Mouse (Mus musculus) CH12.LX (cell line): ENCODE results near the gene Siglec1. TPM values are rescaled to one million over a fixed set of nuclear protein-coding genes. Genes with fewer than 3 reads are reported as not detected.

Experiments
- DNase-seq: peaks from one replicate; pipeline ENCODE4 v3.0.0-alpha.2; 2013; ENCODE audit errors: extremely low read depth
- H3K27ac ChIP-seq: 2 replicates; pipeline ENCODE4 v1.5.1; 2012; ENCODE audit warnings: low read depth, mild to moderate bottlenecking, control low read depth, moderate library complexity; ENCODE audit not compliant: insufficient read depth
- H3K27me3 ChIP-seq: replicated peaks from 2 replicates; pipeline ENCODE3; 2012; ENCODE audit warnings: inconsistent platforms
- H3K36me3 ChIP-seq, 2 experiments: replicated peaks in 1 of 2; 2 replicates each; pipeline versions ENCODE3 to v1.6.1; 2012; ENCODE audit warnings: inconsistent platforms in 1 of 2, low read length in 1 of 2, mild to moderate bottlenecking in 1 of 2, mixed read lengths in 1 of 2, moderate library complexity in 1 of 2; ENCODE audit not compliant: control insufficient read depth in 1 of 2, insufficient read depth in 1 of 2
- H3K4me1 ChIP-seq, 2 experiments: 2 replicates each; pipeline ENCODE4 v1.6.1; 2012; ENCODE audit warnings: inconsistent platforms in 1 of 2, moderate library complexity in 1 of 2; ENCODE audit not compliant: insufficient read depth in 2 of 2, control insufficient read depth in 1 of 2
- H3K4me2 ChIP-seq: 2 replicates; pipeline ENCODE4 v1.6.1; 2012; ENCODE audit warnings: low read depth, mild to moderate bottlenecking, control low read depth; ENCODE audit not compliant: poor library complexity, insufficient read depth, severe bottlenecking
- H3K4me3 ChIP-seq, 3 experiments: fragments of 150-350 bp in 1 of 3; sonication (generic) in 1 of 3; replicated peaks in 1 of 3; 2 replicates each; pipeline versions ENCODE3 to v1.5.1; 2011 to 2012; ENCODE audit warnings: low read depth in 2 of 3, low read length in 2 of 3, mild to moderate bottlenecking in 2 of 3, moderate library complexity in 2 of 3, control low read depth in 1 of 3, improper control_type of control experiment in 1 of 3, inconsistent platforms in 1 of 3, mixed read lengths in 1 of 3; ENCODE audit not compliant: poor library complexity in 1 of 3
- H3K79me2 ChIP-seq: replicated peaks from 2 replicates; pipeline ENCODE4 v1.6.1; 2012; ENCODE audit warnings: mild to moderate bottlenecking, moderate library complexity; ENCODE audit not compliant: control insufficient read depth, poor library complexity, insufficient read depth, severe bottlenecking; ENCODE audit errors: extremely low read depth
- H3K9ac ChIP-seq: 2 replicates; pipeline ENCODE4 v1.6.1; 2012; ENCODE audit warnings: low read depth, mild to moderate bottlenecking, control low read depth, moderate library complexity; ENCODE audit not compliant: insufficient read depth
- H3K9me3 ChIP-seq: replicated peaks from 2 replicates; pipeline ENCODE3; 2012; ENCODE audit warnings: low read length, inconsistent platforms, mixed read lengths
- CTCF ChIP-seq, 2 experiments: IDR thresholded peaks in 1 of 2; conservative IDR thresholded peaks in 1 of 2; 2 replicates each; pipeline ENCODE4 v1.5.1; 2011 to 2012; ENCODE audit warnings: low read depth in 2 of 2, low read length in 2 of 2, improper control_type of control experiment in 1 of 2, inconsistent platforms in 1 of 2, mild to moderate bottlenecking in 1 of 2, moderate library complexity in 1 of 2
- ELF1 ChIP-seq: IDR thresholded peaks from 2 replicates; pipeline ENCODE4 v1.6.1; 2014; ENCODE audit warnings: low read depth, mild to moderate bottlenecking, inconsistent platforms, low read length, improper control_type of control experiment
- ETS1 ChIP-seq: conservative IDR thresholded peaks from 2 replicates; pipeline ENCODE4 v1.6.1; 2012; ENCODE audit warnings: low read depth, mild to moderate bottlenecking, inconsistent platforms, low read length, improper control_type of control experiment, moderate library complexity
- GABPA ChIP-seq: IDR thresholded peaks from 2 replicates; pipeline ENCODE4 v1.6.1; 2012; ENCODE audit warnings: low read depth, low read length, improper control_type of control experiment, inconsistent platforms; ENCODE audit not compliant: insufficient replicate concordance
- HCFC1 ChIP-seq: IDR thresholded peaks from 2 replicates; pipeline ENCODE4 v1.6.1; 2012; ENCODE audit warnings: low read depth, mild to moderate bottlenecking, inconsistent platforms, low read length, improper control_type of control experiment
- IRF4 ChIP-seq: IDR thresholded peaks from 2 replicates; pipeline ENCODE4 v1.6.1; 2014; ENCODE audit warnings: low read depth, mild to moderate bottlenecking, inconsistent platforms, low read length, improper control_type of control experiment
- MAFK ChIP-seq: IDR thresholded peaks from 2 replicates; pipeline ENCODE4 v1.6.1; 2011; ENCODE audit warnings: low read length, improper control_type of control experiment; ENCODE audit not compliant: insufficient replicate concordance
- MAZ ChIP-seq: IDR thresholded peaks from 2 replicates; pipeline ENCODE4 v1.6.1; 2012; ENCODE audit warnings: low read depth, mild to moderate bottlenecking, inconsistent platforms, low read length, improper control_type of control experiment, moderate library complexity
- MEF2A ChIP-seq: IDR thresholded peaks from 2 replicates; pipeline ENCODE4 v1.6.1; 2014; ENCODE audit warnings: low read depth, mild to moderate bottlenecking, inconsistent platforms, low read length, improper control_type of control experiment, borderline replicate concordance
- NELFE ChIP-seq: IDR thresholded peaks from 2 replicates; pipeline ENCODE4 v1.6.1; 2011; ENCODE audit warnings: low read depth, low read length, improper control_type of control experiment
- PAX5 ChIP-seq: IDR thresholded peaks from 2 replicates; pipeline ENCODE4 v1.6.1; 2012; ENCODE audit warnings: low read length, inconsistent platforms, mixed read lengths
- RAD21 ChIP-seq: IDR thresholded peaks from 2 replicates; pipeline ENCODE4 v1.6.1; 2011; ENCODE audit warnings: low read depth, mild to moderate bottlenecking, low read length, improper control_type of control experiment, moderate library complexity
- SIN3A ChIP-seq: IDR thresholded peaks from 2 replicates; pipeline ENCODE4 v1.6.1; 2012; ENCODE audit warnings: low read length, improper control_type of control experiment, inconsistent platforms
- SMC3 ChIP-seq: IDR thresholded peaks from 2 replicates; pipeline ENCODE4 v1.6.1; 2011; ENCODE audit warnings: low read depth, low read length, improper control_type of control experiment
- TBP ChIP-seq: conservative IDR thresholded peaks from 2 replicates; pipeline ENCODE4 v1.6.1; 2011; ENCODE audit warnings: low read depth, low read length, improper control_type of control experiment
- TCF12 ChIP-seq: IDR thresholded peaks from 2 replicates; pipeline ENCODE4 v1.6.1; 2014; ENCODE audit warnings: low read depth, mild to moderate bottlenecking, inconsistent platforms, low read length, improper control_type of control experiment
- ZC3H11A ChIP-seq: IDR thresholded peaks from 2 replicates; pipeline ENCODE4 v1.6.1; 2012; ENCODE audit warnings: low read depth, mild to moderate bottlenecking, inconsistent platforms, low read length, improper control_type of control experiment
- ZNF384 ChIP-seq: IDR thresholded peaks from 2 replicates; pipeline ENCODE4 v1.6.1; 2012; ENCODE audit warnings: low read depth, low read length, improper control_type of control experiment, inconsistent platforms
- dilution Hi-C: fragments of 300-500 bp; cut with MboI; formaldehyde crosslinking; loops from 2 replicates; pipeline ENCODE4 v1.14.3; 2020; ENCODE audit warnings: low sequenced_read_pairs; ENCODE audit not compliant: extremely low pct_unique_long_range_greater_than_20kb, extremely low pct_ligation_motif_present
- in situ Hi-C: fragments of 300-500 bp; cut with MboI; formaldehyde crosslinking; loops from 3 replicates; pipeline ENCODE4 v1.14.3; 2019; ENCODE audit warnings: low sequenced_read_pairs, low pct_ligation_motif_present, low pct_unique_long_range_greater_than_20kb, mixed read lengths
- polyA plus RNA-seq: library from polyadenylated mRNA; unstranded; fragments of >175 nt; gene quantifications from 2 replicates; pipeline ENCODE4 v1.2.1, GENCODE M21; 2012; ENCODE audit warnings: low read depth; ENCODE audit not compliant: insufficient read length
- total RNA-seq, 2 experiments: library from RNA; depleted of rRNA; stranded (reverse); fragments of 300-350 nt in 1 of 2; fragments of >200 nt in 1 of 2; gene quantifications; 2 replicates each; pipeline ENCODE4 v1.2.3; 2012 to 2014

The Siglec1 gene
- total and polyA plus RNA-seq, 3 experiments: not detected

- Histone ChIP-seq H3K4me2 (no peak overlapping the region), H3K36me3 (no peaks in the 10 kb centered on the region), H3K4me1 (peaks cover 2 to 4% of the 10 kb centered on the region in 2 experiments; a peak in 3 of 4 replicates), H3K27ac (no peak overlapping the region), H3K79me2 (no peaks in the 10 kb centered on the region), H3K27me3 (peaks cover 3% of the 10 kb centered on the region), H3K9ac (no peak overlapping the region), H3K9me3 (no peaks in the 10 kb centered on the region), H3K4me3 (no peak overlapping the region)
- dilution Hi-C loops: no loop called here
- peak; percentile 67 for DNase-seq
- in situ Hi-C loops: loop anchor here (5.0 to 25.0 kb wide), 4 partner anchors 67 to 417 kb away; partner anchors contain the start of gene 1700037H04Rik
- TF ChIP-seq TBP (no peak), ZC3H11A (peak; percentile 89), ELF1 (no peak), CTCF (conservative IDR thresholded peaks at IDR 0.05 in 1 of 2, IDR thresholded peaks at IDR 0.05 in 1 of 2; ENCODE audit: low read depth in 2 of 2, low read length in 2 of 2) (peak; percentile 79 to 97), SMC3 (peak; percentile 96), MAZ (peak; percentile 65; the same call in 1 of the 2 replicates), RAD21 (peak; percentile 96), HCFC1 (no peak), SIN3A (0 out of 2 replicates have a peak, but pooled peaks have one; percentile 37), MEF2A (0 out of 2 replicates have a peak, but pooled peaks have one; percentile 33), NELFE (peak; percentile 46; the same call in 1 of the 2 replicates), TCF12 (0 out of 2 replicates have a peak, but pooled peaks have one; percentile 32), ZNF384 (peak; percentile 69)
Measured at GRCm38 (mm10) chr2:131094823-131095222, 8.3 kb upstream of the Siglec1 start.

DNA sequence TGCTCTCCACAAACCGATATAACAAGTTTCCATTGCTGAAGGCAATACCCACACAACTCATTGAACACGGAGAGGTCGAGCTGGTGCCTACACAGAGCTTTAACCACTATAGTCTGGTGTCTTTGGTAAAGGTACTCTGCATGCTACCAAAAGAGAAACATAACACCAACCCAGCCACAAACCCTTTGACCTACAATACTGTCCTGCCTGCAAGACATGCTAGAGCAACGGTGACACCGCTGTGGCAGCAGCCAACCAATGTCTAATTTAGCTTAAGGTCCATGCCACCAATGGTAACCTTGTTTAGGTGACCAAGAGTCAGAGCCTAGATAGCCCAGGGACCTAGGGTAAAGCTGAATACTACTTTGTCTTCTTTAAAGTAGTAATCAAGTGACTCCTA, 7.0 kb upstream of the Siglec1 start:
- peaks cover 3% of the 10 kb centered on the region for H3K27me3 ChIP-seq
- H3K27ac ChIP-seq: no peak overlapping the region
- dilution Hi-C loops: no loop called here
- no peaks in the 10 kb centered on the region for H3K9me3 ChIP-seq
- peaks cover 2 to 4% of the 10 kb centered on the region in 2 experiments; a peak in 3 of 4 replicates for H3K4me1 ChIP-seq
- in situ Hi-C loops: loop anchor here (5.0 to 25.0 kb wide), 3 partner anchors 69 to 419 kb away; partner anchors contain the start of gene 1700037H04Rik
- H3K36me3 ChIP-seq: no peaks in the 10 kb centered on the region
- no peak overlapping the region for H3K4me3 ChIP-seq
- DNase-seq: no peak
- no peak for TF ChIP-seq ZC3H11A
- no peak for TF ChIP-seq TCF12
- TF ChIP-seq RAD21: no peak
- no peak for TF ChIP-seq ETS1
- no peak for TF ChIP-seq GABPA
- TF ChIP-seq SMC3: no peak
- no peak for TF ChIP-seq NELFE
- no peak for TF ChIP-seq MAZ
- TF ChIP-seq MAFK: no peak
- TF ChIP-seq PAX5: no peak
- no peak for TF ChIP-seq IRF4
- H3K79me2 ChIP-seq: no peaks in the 10 kb centered on the region
- no peak overlapping the region for H3K9ac ChIP-seq
- H3K4me2 ChIP-seq: no peak overlapping the region
